Mouse (Mus musculus): ENCODE results near the gene Snrnp25.

The Snrnp25 gene

GRCm38 (mm10) chr11:32205058-32205873, at the start of gene Snrnp25:
TSS of gene Snrnp25 (plus strand) at chr11:32205415.
- DNase-seq, result peak; percentile 99

- no peak for DNase-seq
These were observed 48.2 kb upstream of the Snrnp25 start for GRCm38 (mm10) chr11:32156854-32157630.

GRCm38 (mm10) chr11:32157791-32158594, 47.2 kb upstream of the Snrnp25 start:
- DNase-seq, result no peak

- DNase-seq, result no peak
These were observed 46.0 kb upstream of the Snrnp25 start for GRCm38 (mm10) chr11:32159176-32159575.

GRCm38 (mm10) chr11:32160341-32160740, 44.9 kb upstream of the Snrnp25 start:
- DNase-seq, result no peak

GRCm38 (mm10) chr11:32161500-32161899, 43.7 kb upstream of the Snrnp25 start:
- peak; percentile 36 for DNase-seq

- DNase-seq, result peak; percentile 62
These were observed 43.1 kb upstream of the Snrnp25 start for GRCm38 (mm10) chr11:32161922-32162804.

GRCm38 (mm10) chr11:32166683-32167082, 38.5 kb upstream of the Snrnp25 start:
- no peak for DNase-seq

GRCm38 (mm10) chr11:32178506-32178905, 26.7 kb upstream of the Snrnp25 start:
- no peak for DNase-seq

GRCm38 (mm10) chr11:32181246-32181645, 24.0 kb upstream of the Snrnp25 start:
- no peak for DNase-seq

- peak; percentile 88 for DNase-seq
These were observed 23.0 kb upstream of the Snrnp25 start for GRCm38 (mm10) chr11:32181973-32182868.

GRCm38 (mm10) chr11:32184469-32184868, 20.7 kb upstream of the Snrnp25 start:
- no peak for DNase-seq

GRCm38 (mm10) chr11:32186031-32186430, 19.2 kb upstream of the Snrnp25 start:
- no peak for DNase-seq

- DNase-seq, result no peak
These were observed 18.0 kb upstream of the Snrnp25 start for GRCm38 (mm10) chr11:32187256-32187655.

GRCm38 (mm10) chr11:32188881-32189280, 16.3 kb upstream of the Snrnp25 start:
- DNase-seq, result no peak

- DNase-seq, result no peak
These were observed 15.8 kb upstream of the Snrnp25 start for GRCm38 (mm10) chr11:32189434-32189833.

- DNase-seq, result no peak
These were observed 15.1 kb upstream of the Snrnp25 start for GRCm38 (mm10) chr11:32190119-32190518.

- no peak for DNase-seq
These were observed 14.6 kb upstream of the Snrnp25 start for GRCm38 (mm10) chr11:32190603-32191110.

- no peak for DNase-seq
These were observed 12.1 kb upstream of the Snrnp25 start for GRCm38 (mm10) chr11:32193156-32193555.

- no peak for DNase-seq
These were observed 11.1 kb upstream of the Snrnp25 start for GRCm38 (mm10) chr11:32194086-32194485.

- no peak for DNase-seq
These were observed 10.6 kb upstream of the Snrnp25 start for GRCm38 (mm10) chr11:32194626-32195025.
